Mouse (Mus musculus): ENCODE results near the gene Zfp600. TPM values are rescaled to one million over a fixed set of nuclear protein-coding genes. Genes with fewer than 3 reads are reported as not detected.
"Not testable (repeated sequence)": the region's sequence is repeated elsewhere in the genome, so short reads cannot be mapped to it uniquely, and the experiment has no call there.

The Zfp600 gene
- 0.22 TPM in 1 of 2 replicates, not detected in the other for polyA plus RNA-seq (2015; fragmentation: Nextera tagmentation; extraction: Ambion mirVana)

- ATAC-seq (ENCODE audit: insufficient read depth, low FRiP score, low read depth): not testable (repeated sequence)
- no CpG with 5 or more reads among the region's 6 CpGs for WGBS
Observed at GRCm38 (mm10) chr4:146156524-146156923, at the start of gene Zfp600. Gene Zfp600 (plus strand): TSS chr4:146156824.

GRCm38 (mm10) chr4:146162893-146163292, 6.3 kb downstream of the Zfp600 start:
- ATAC-seq (ENCODE audit: insufficient read depth, low FRiP score, low read depth): not testable (repeated sequence)

More at GRCm38 (mm10) chr4:146156524-146156923, at the start of gene Zfp600:
- not testable (repeated sequence) for H3K27ac ChIP-seq; H3K9ac ChIP-seq; H3K4me2 ChIP-seq; H3K9me3 ChIP-seq; H3K4me3 ChIP-seq (replicated peaks); H3K36me3 ChIP-seq; H3K27me3 ChIP-seq (replicated peaks); H3K4me1 ChIP-seq

GRCm38 (mm10) chr4:146167202-146167832, 10.7 kb downstream of the Zfp600 start:
- not testable (repeated sequence) for ATAC-seq (ENCODE audit: insufficient read depth, low FRiP score, low read depth); H3K9me3 ChIP-seq; H3K27me3 ChIP-seq (replicated peaks); H3K9ac ChIP-seq; H3K4me3 ChIP-seq (replicated peaks); H3K36me3 ChIP-seq; H3K4me1 ChIP-seq; H3K4me2 ChIP-seq; H3K27ac ChIP-seq
- 73% methylated on average over 3 of the region's 3 CpGs for WGBS

More at GRCm38 (mm10) chr4:146162893-146163292, 6.3 kb downstream of the Zfp600 start:
- H3K9me3 ChIP-seq; H3K36me3 ChIP-seq; H3K27me3 ChIP-seq (replicated peaks); H3K4me3 ChIP-seq (replicated peaks); H3K4me1 ChIP-seq; H3K27ac ChIP-seq; H3K9ac ChIP-seq; H3K4me2 ChIP-seq: not testable (repeated sequence)
- WGBS: 69% methylated on average over 4 of the region's 4 CpGs

- H3K4me1 ChIP-seq; H3K27me3 ChIP-seq (replicated peaks); H3K27ac ChIP-seq; H3K9ac ChIP-seq; H3K9me3 ChIP-seq; H3K4me2 ChIP-seq; H3K36me3 ChIP-seq; H3K4me3 ChIP-seq (replicated peaks): not testable (repeated sequence)
- ATAC-seq (ENCODE audit: insufficient read depth, low FRiP score, low read depth): peak; percentile 65
- 81% methylated on average over 10 of the region's 10 CpGs for WGBS
Observed at GRCm38 (mm10) chr4:146167879-146168532, 11.4 kb downstream of the Zfp600 start.

GRCm38 (mm10) chr4:146168730-146169215, 12.1 kb downstream of the Zfp600 start:
- peak; percentile 74 for ATAC-seq (ENCODE audit: insufficient read depth, low FRiP score, low read depth)
- H3K4me1 ChIP-seq; H3K4me2 ChIP-seq; H3K9me3 ChIP-seq; H3K27me3 ChIP-seq (replicated peaks); H3K4me3 ChIP-seq (replicated peaks); H3K9ac ChIP-seq; H3K36me3 ChIP-seq; H3K27ac ChIP-seq: not testable (repeated sequence)
- no CpG with 5 or more reads among the region's 2 CpGs for WGBS

GRCm38 (mm10) chr4:146173378-146174226, 17.0 kb downstream of the Zfp600 start:
- not testable (repeated sequence) for H3K9ac ChIP-seq; H3K4me2 ChIP-seq; H3K27ac ChIP-seq; H3K4me3 ChIP-seq (replicated peaks); H3K4me1 ChIP-seq; H3K27me3 ChIP-seq (replicated peaks); H3K36me3 ChIP-seq; H3K9me3 ChIP-seq
- ATAC-seq (ENCODE audit: insufficient read depth, low FRiP score, low read depth): peak; percentile 66
- 57% methylated on average over 4 of the region's 4 CpGs for WGBS

GRCm38 (mm10) chr4:146204357-146204756, 47.7 kb downstream of the Zfp600 start:
- not testable (repeated sequence) for H3K27ac ChIP-seq; ATAC-seq (ENCODE audit: insufficient read depth, low FRiP score, low read depth); H3K9ac ChIP-seq; H3K36me3 ChIP-seq; H3K4me3 ChIP-seq (replicated peaks); H3K4me2 ChIP-seq; H3K9me3 ChIP-seq; H3K27me3 ChIP-seq (replicated peaks); H3K4me1 ChIP-seq
- 94% methylated on average over 2 of the region's 2 CpGs for WGBS

- not testable (repeated sequence) for H3K4me2 ChIP-seq; H3K36me3 ChIP-seq; H3K9me3 ChIP-seq; H3K9ac ChIP-seq; H3K4me1 ChIP-seq; H3K4me3 ChIP-seq (replicated peaks); H3K27me3 ChIP-seq (replicated peaks); H3K27ac ChIP-seq
- peak; percentile 77; the same call in 1 of the 2 replicates for ATAC-seq (ENCODE audit: insufficient read depth, low FRiP score, low read depth)
- WGBS: 5% methylated on average over 26 of the region's 113 CpGs
Observed at GRCm38 (mm10) chr4:146239252-146240244, 82.9 kb downstream of the Zfp600 start.

- not testable (repeated sequence) for H3K9ac ChIP-seq; H3K27ac ChIP-seq; H3K36me3 ChIP-seq; ATAC-seq (ENCODE audit: insufficient read depth, low FRiP score, low read depth); H3K4me3 ChIP-seq (replicated peaks); H3K9me3 ChIP-seq; H3K4me2 ChIP-seq; H3K27me3 ChIP-seq (replicated peaks); H3K4me1 ChIP-seq
- 68% methylated on average over 5 of the region's 5 CpGs for WGBS
Observed at GRCm38 (mm10) chr4:146242119-146242518, 85.5 kb downstream of the Zfp600 start.
